19 mouse cellular contexts compared by ENCODE assay signal in genomic region chr11:48567583-48568562, GRCm38 (mm10).
DNase-seq lines count a peak whose midpoint lies in the region; ATAC-seq and TF ChIP-seq lines count a peak whose summit lies in the region.
"Had no signal": no experiment of that assay in that cellular context is flagged by ENCODE, and none has a peak within 500 bp of the region (broad histone marks: within the 10 kb centered on the region; RNA-seq: fewer than 3 reads in every experiment).

No protein-coding gene starts in this region.

- no peak overlapping the region for H3K4me3 ChIP-seq in heart, embryonic 15.5 days
- H3K4me3 ChIP-seq in kidney, embryonic 16.5 days (ENCODE audit: low read length) = no peak overlapping the region
- H3K4me3 ChIP-seq in limb, embryonic 14.5 days (replicated peaks; ENCODE audit: low read length) = no peak overlapping the region
- H3K4me3 ChIP-seq: embryonic facial prominence, embryonic 12.5 days; hindbrain, embryonic 15.5 days; midbrain, embryonic 12.5 days; neural tube, embryonic 13.5 days had no signal

- DNase-seq in heart, postnatal 25 days (ENCODE audit: low spot score) = no peak
- DNase-seq in kidney, postnatal 10 days = no peak
- peak; percentile 78 for DNase-seq in limb, embryonic 14.5 days (ENCODE audit: low spot score)
- peak; percentile 15 for DNase-seq in lung, postnatal 25 days (ENCODE audit: low spot score)
- no peak for DNase-seq in adrenal gland, adult 2 months
- no peak for DNase-seq in left cerebral cortex, adult 18-20 months (ENCODE audit: low spot score in 2 of 2)
- DNase-seq: adrenal gland, postnatal 14 days; cerebellum, adult 11-12 months; cerebellum, postnatal 25 days; spleen, adult 18-20 months had no signal

- 37% methylated on average over 6 of the region's 6 CpGs for WGBS in heart, embryonic 15.5 days
- WGBS in kidney, embryonic 16.5 days = 39% methylated on average over 6 of the region's 6 CpGs
- 46% methylated on average over 6 of the region's 6 CpGs for WGBS in limb, embryonic 14.5 days

- no peaks in the 10 kb centered on the region for H3K27me3 ChIP-seq in heart, embryonic 15.5 days
- no peaks in the 10 kb centered on the region for H3K27me3 ChIP-seq in kidney, embryonic 16.5 days (ENCODE audit: insufficient read depth, low read length)
- no peaks in the 10 kb centered on the region for H3K27me3 ChIP-seq in limb, embryonic 14.5 days (ENCODE audit: control insufficient read depth, insufficient read depth, low read length)
- H3K27me3 ChIP-seq: embryonic facial prominence, embryonic 12.5 days; hindbrain, embryonic 15.5 days; midbrain, embryonic 12.5 days; neural tube, embryonic 13.5 days had no signal

- H3K4me1 ChIP-seq in heart, embryonic 15.5 days (replicated peaks) = peaks cover 9% of the 10 kb centered on the region
- peaks cover 8% of the 10 kb centered on the region; the same call in 1 of the 2 replicates for H3K4me1 ChIP-seq in kidney, embryonic 16.5 days (ENCODE audit: insufficient read depth, low read length)
- peaks cover 27% of the 10 kb centered on the region for H3K4me1 ChIP-seq in limb, embryonic 14.5 days (ENCODE audit: control insufficient read depth, insufficient read depth, low read length)
- H3K4me1 ChIP-seq: embryonic facial prominence, embryonic 12.5 days; hindbrain, embryonic 15.5 days; midbrain, embryonic 12.5 days; neural tube, embryonic 13.5 days had no signal

- peak; percentile 64 for ATAC-seq in heart, embryonic 15.5 days (replicated peaks; ENCODE audit: insufficient number of reproducible peaks, insufficient read depth, low FRiP score, low read depth)
- ATAC-seq in kidney, embryonic 16.5 days (ENCODE audit: low FRiP score, low TSS enrichment) = peak; percentile 85; the same call in 1 of the 2 replicates
- peak; percentile 83 for ATAC-seq in limb, embryonic 14.5 days (ENCODE audit: low FRiP score, low read depth)
- ATAC-seq: intestine, embryonic 16.5 days had no signal

- TF ChIP-seq POLR2A in limb, embryonic 14.5 days (IDR thresholded peaks at IDR 0.05; ENCODE audit: borderline replicate concordance, extremely low read depth, insufficient read depth, insufficient read length) = no peak

- H3K9ac ChIP-seq in heart, embryonic 15.5 days = no peak overlapping the region
- H3K9ac ChIP-seq in kidney, embryonic 16.5 days (replicated peaks; ENCODE audit: low read length) = no peak overlapping the region
- H3K9ac ChIP-seq in limb, embryonic 14.5 days (ENCODE audit: low read depth, low read length, severe bottlenecking) = no peak overlapping the region
- H3K9ac ChIP-seq: embryonic facial prominence, embryonic 12.5 days; hindbrain, embryonic 15.5 days; midbrain, embryonic 12.5 days; neural tube, embryonic 13.5 days had no signal

- intact Hi-C loops in heart, postnatal 25 days (cut with DNase I) = no loop called here

- H3K36me3 ChIP-seq in heart, embryonic 15.5 days = no peaks in the 10 kb centered on the region
- H3K36me3 ChIP-seq in kidney, embryonic 16.5 days (ENCODE audit: insufficient read depth, low read length) = no peaks in the 10 kb centered on the region
- no peaks in the 10 kb centered on the region for H3K36me3 ChIP-seq in limb, embryonic 14.5 days (ENCODE audit: control insufficient read depth, insufficient read depth, low read length)
- H3K36me3 ChIP-seq: embryonic facial prominence, embryonic 12.5 days; hindbrain, embryonic 15.5 days; midbrain, embryonic 12.5 days; neural tube, embryonic 13.5 days had no signal

- H3K27ac ChIP-seq in heart, embryonic 15.5 days = no peak overlapping the region
- H3K27ac ChIP-seq in kidney, embryonic 16.5 days (ENCODE audit: low read length) = peak overlapping the region; percentile 12; the same call in 1 of the 2 replicates
- H3K27ac ChIP-seq in limb, embryonic 14.5 days (replicated peaks; ENCODE audit: low read depth, low read length) = no peak overlapping the region
- H3K27ac ChIP-seq: embryonic facial prominence, embryonic 12.5 days; hindbrain, embryonic 15.5 days; macrophage; midbrain, embryonic 12.5 days; neural tube, embryonic 13.5 days had no signal

- no peaks in the 10 kb centered on the region for H3K9me3 ChIP-seq in heart, embryonic 15.5 days (replicated peaks)
- no peaks in the 10 kb centered on the region for H3K9me3 ChIP-seq in kidney, embryonic 16.5 days (ENCODE audit: low read length)
- H3K9me3 ChIP-seq in limb, embryonic 14.5 days (ENCODE audit: control insufficient read depth, low read length) = no peaks in the 10 kb centered on the region
- H3K9me3 ChIP-seq: embryonic facial prominence, embryonic 12.5 days; hindbrain, embryonic 15.5 days; midbrain, embryonic 12.5 days; neural tube, embryonic 13.5 days had no signal

- H3K4me2 ChIP-seq in heart, embryonic 15.5 days = no peak overlapping the region
- H3K4me2 ChIP-seq in kidney, embryonic 16.5 days (replicated peaks; ENCODE audit: low read depth, low read length) = no peak overlapping the region
- H3K4me2 ChIP-seq in limb, embryonic 14.5 days (replicated peaks; ENCODE audit: low read depth, low read length, severe bottlenecking) = no peak overlapping the region
- H3K4me2 ChIP-seq: embryonic facial prominence, embryonic 12.5 days; hindbrain, embryonic 15.5 days; liver, embryonic 11.5 days; midbrain, embryonic 12.5 days; neural tube, embryonic 13.5 days had no signal

Comparison
In these comparisons a context has a peak if more than half of its experiments do, and no peak if none do; other contexts are left out.
1. DNase-seq: peak in limb, embryonic 14.5 days (single experiment) and lung, postnatal 25 days (single experiment); none in heart, postnatal 25 days (single experiment), kidney, postnatal 10 days (single experiment), adrenal gland, adult 2 months (single experiment) and left cerebral cortex, adult 18-20 months (0 of 2).
2. Peak in every context shown above with its lines, with median percentiles within 50 percentile points of each other: ATAC-seq.